Mouse (Mus musculus) G1E (cell line): ENCODE measurements around the gene Zfp810. TPM values are rescaled to one million over a fixed set of nuclear protein-coding genes. Genes with fewer than 3 reads are reported as not detected.

Experiments used
- ATAC-seq: 2 replicates; pipeline ENCODE4 v1.8.0; 2016; ENCODE audit warnings: mild to moderate bottlenecking; ENCODE audit not compliant: insufficient number of reproducible peaks, poor library complexity, low FRiP score, severe bottlenecking; ENCODE audit errors: extremely low read depth
- DNase-seq: peaks from one replicate; pipeline ENCODE4 v3.0.0; 2012; ENCODE audit warnings: low spot score
- H3K27me3 ChIP-seq: 2 replicates; pipeline ENCODE4 v1.6.1; 2012; ENCODE audit warnings: mild to moderate bottlenecking, low read length, inconsistent platforms; ENCODE audit not compliant: insufficient read depth
- H3K36me3 ChIP-seq: replicated peaks from 2 replicates; pipeline ENCODE3; 2012; ENCODE audit warnings: mild to moderate bottlenecking, inconsistent platforms
- H3K4me1 ChIP-seq: 2 replicates; pipeline ENCODE4 v1.6.1; 2012; ENCODE audit warnings: low read depth, low read length, inconsistent platforms, mixed read lengths; ENCODE audit not compliant: insufficient read depth
- H3K4me3 ChIP-seq: 2 replicates; pipeline ENCODE4 v1.5.1; 2012; ENCODE audit warnings: low read depth, mild to moderate bottlenecking, inconsistent platforms, low read length, moderate library complexity, mixed read lengths
- H3K9me3 ChIP-seq: replicated peaks from 2 replicates; pipeline ENCODE4 v1.6.1; 2012; ENCODE audit warnings: inconsistent platforms
- CTCF ChIP-seq: IDR thresholded peaks from 2 replicates; pipeline ENCODE4 v1.5.1; 2012; ENCODE audit warnings: low read depth, low read length, inconsistent platforms, mixed read lengths
- GATA1 ChIP-seq: IDR thresholded peaks from 2 replicates; pipeline ENCODE4 v1.6.1; 2012; ENCODE audit warnings: borderline replicate concordance, low read length, inconsistent platforms, mixed read lengths
- GATA2 ChIP-seq: IDR thresholded peaks from 2 replicates; pipeline ENCODE4 v1.6.1; 2012; ENCODE audit warnings: low read depth, low read length, inconsistent platforms, borderline replicate concordance
- POLR2AphosphoS5 ChIP-seq: IDR thresholded peaks from 2 replicates; pipeline ENCODE4 v1.6.1; 2012; ENCODE audit warnings: low read depth, low read length, inconsistent platforms; ENCODE audit not compliant: insufficient replicate concordance
- TAL1 ChIP-seq: conservative IDR thresholded peaks from 2 replicates; pipeline ENCODE4 v1.6.1; 2012; ENCODE audit warnings: low read depth, low read length, inconsistent platforms, mixed read lengths
- polyA plus RNA-seq: library from polyadenylated mRNA; stranded (reverse); fragments of >175 nt; gene quantifications from 2 replicates; pipeline ENCODE4 v1.2.3, GENCODE M21; 2012
- total RNA-seq, 2 experiments: library from RNA; stranded (forward) in 1 of 2; stranded (reverse) in 1 of 2; fragments of 200-1000 nt in 1 of 2; fragments of >200 nt in 1 of 2; fragmentation: Nextera tagmentation in 1 of 2; gene quantifications; 2 replicates each; pipeline ENCODE4 v1.2.3; 2014 to 2017

Zfp810 gene
- total and polyA plus RNA-seq, 3 experiments: 3.3 to 18.4 (median 13.2) TPM

DNA sequence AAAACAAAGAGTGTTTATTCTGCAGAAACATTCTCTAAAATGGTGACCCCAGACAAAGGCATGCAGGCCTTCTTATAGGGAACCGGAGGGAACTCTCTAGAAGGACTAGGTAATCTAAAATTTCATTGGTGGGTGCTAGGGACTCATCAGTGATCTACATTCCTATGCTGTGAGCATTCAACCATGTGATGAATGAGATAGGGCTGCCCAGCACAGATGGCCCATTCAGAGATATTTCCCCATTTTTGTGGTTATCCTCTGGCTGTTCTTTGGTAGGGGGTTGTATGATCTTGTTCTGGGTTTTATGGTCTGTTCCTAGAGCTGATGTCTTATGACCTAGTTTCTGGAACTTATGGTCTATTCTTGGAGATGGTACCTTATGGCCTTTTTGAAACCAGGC, 38.6 kb downstream of the Zfp810 start:
- TF ChIP-seq GATA1 (no peak), TAL1 (no peak; the same call in 1 of the 2 replicates)
- no peak for ATAC-seq
- peaks cover 11% of the 10 kb centered on the region for H3K9me3 ChIP-seq

DNA sequence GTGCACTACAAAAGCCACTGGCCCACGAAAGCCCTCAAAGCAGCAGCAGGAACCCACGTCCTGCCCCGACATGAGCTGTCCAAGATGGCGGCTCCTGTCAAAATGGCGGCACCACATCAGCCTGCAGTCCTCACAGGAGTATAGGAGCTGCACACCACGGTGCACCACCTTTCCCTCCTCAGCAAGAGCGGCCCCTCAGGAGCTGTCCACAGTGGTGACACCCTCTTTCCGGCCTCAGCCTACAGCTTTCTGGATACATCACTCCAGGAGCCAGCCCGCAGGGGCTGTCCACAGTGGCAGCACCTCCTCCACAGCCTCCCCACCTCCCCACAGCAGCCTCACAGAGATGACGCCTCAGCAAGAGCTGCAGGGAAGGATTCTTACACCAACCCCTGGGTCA, 44.8 kb downstream of the Zfp810 start:
- H3K27me3 ChIP-seq: peaks cover 7% of the 10 kb centered on the region
- H3K36me3 ChIP-seq: no peaks in the 10 kb centered on the region
- no peak overlapping the region for H3K4me3 ChIP-seq
- H3K9me3 ChIP-seq: peaks cover 7% of the 10 kb centered on the region
- TF ChIP-seq TAL1 (no peak), GATA2 (no peak), POLR2AphosphoS5 (no peak)
- no peak for DNase-seq
- ATAC-seq: no peak
- H3K4me1 ChIP-seq: peaks cover 16% of the 10 kb centered on the region

More for the DNA sequence above, 38.6 kb downstream of the Zfp810 start:
- H3K36me3 ChIP-seq: no peaks in the 10 kb centered on the region
- 0 out of 2 replicates have a peak, but pooled peaks cover 4% of the 10 kb centered on the region for H3K4me1 ChIP-seq
- peaks cover 3% of the 10 kb centered on the region; the same call in 1 of the 2 replicates for H3K27me3 ChIP-seq
- no peak for DNase-seq
- H3K4me3 ChIP-seq: no peak overlapping the region

DNA sequence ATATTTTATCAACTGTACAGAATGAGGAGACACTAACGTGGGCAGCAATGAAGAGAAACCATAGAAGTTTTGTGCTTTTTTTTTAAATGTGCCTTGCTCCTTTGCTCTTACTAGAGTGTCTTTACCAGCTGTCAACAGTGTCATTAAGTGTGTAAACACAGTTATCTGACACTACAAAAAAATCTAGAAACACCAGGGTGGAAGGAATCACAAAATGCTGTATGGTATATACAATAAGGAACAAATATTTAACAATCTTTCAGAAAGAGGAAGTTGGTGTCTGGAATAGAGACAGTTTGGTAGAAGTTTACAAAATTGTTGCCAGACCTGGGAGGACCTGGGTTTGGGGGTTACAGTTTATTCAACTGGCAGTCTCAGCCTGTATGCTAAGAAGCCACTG, 45.9 kb downstream of the Zfp810 start:
- H3K27me3 ChIP-seq: peaks cover 7% of the 10 kb centered on the region
- peaks cover 24% of the 10 kb centered on the region for H3K4me1 ChIP-seq
- TF ChIP-seq GATA2: no peak
- TF ChIP-seq CTCF: no peak
- TF ChIP-seq POLR2AphosphoS5: no peak
- no peak for TF ChIP-seq GATA1
- TF ChIP-seq TAL1: no peak
- ATAC-seq: no peak
- peak; percentile 19 for DNase-seq
- no peaks in the 10 kb centered on the region for H3K36me3 ChIP-seq
- peaks cover 4% of the 10 kb centered on the region; the same call in 1 of the 2 replicates for H3K9me3 ChIP-seq
- H3K4me3 ChIP-seq: no peak overlapping the region

DNA sequence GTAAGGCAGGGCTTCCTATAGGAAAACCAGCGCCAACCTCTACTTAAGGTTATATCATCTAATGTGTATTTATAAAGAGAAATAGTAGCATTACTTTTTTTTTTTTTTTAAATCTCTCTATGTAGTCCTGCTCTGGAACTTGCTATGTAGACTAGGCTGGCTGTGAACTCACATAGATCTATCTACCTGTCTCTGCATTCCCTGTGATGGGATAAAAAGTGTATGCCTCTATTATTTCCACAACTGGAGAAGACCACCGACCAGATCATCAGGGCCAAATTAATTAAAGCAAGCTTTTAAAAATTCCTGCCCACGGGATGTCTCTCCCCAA, 47.4 kb downstream of the Zfp810 start:
- H3K4me1 ChIP-seq: peaks cover 34% of the 10 kb centered on the region
- DNase-seq (no peak), ATAC-seq (no peak)
- peaks cover 7% of the 10 kb centered on the region for H3K27me3 ChIP-seq
- peaks cover 10% of the 10 kb centered on the region for H3K36me3 ChIP-seq
- TF ChIP-seq GATA1 (no peak), TAL1 (no peak), GATA2 (no peak), CTCF (no peak), POLR2AphosphoS5 (no peak)
- no peak overlapping the region; the same call in 1 of the 2 replicates for H3K4me3 ChIP-seq
- H3K9me3 ChIP-seq: peaks cover 5% of the 10 kb centered on the region

DNA sequence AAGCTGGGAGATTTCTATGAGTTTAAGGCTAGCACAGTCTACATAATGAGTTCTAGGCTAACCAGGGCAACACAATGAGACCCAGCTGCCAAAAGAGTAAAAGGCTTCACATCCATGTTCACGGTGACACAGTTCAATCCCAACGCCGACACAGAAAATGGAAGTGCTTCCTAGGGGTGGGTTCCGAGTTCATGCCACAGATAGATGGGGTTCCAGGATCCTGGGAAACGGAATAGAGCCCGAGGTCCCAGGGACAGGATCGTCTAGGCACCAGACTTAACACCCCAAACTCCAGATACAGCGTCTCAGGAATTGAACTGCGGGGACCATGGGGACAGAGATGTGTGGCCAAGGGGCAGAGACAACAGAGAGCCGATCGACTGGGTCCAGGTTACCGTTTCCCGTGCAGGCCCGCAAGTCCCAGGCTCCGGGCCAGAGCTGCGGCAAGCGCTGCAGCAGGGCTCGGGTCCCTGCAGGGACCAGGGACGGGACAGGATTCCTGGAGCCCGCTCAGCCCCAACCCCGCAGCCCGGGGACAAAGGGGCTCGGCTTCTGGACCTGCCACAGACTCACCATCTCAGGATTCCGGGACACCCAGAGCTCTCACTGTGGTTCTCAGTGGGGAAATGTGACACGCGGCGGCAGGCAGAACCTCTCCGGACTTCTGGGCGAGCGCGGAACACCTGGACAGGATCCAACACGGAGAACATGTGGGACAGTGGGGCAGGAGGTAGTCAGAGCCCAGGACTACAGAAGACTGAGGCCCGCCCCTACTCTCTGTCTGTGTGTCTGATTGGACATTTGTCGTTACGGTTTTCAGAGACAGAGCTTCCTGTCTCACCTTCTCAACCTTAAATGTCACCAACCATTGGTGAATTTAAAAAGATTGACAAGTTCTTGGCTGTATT, 48.0 kb downstream of the Zfp810 start, which contains the start of gene Zfp599:
TSS of gene Zfp599 (minus strand) at position 712 of the 908 bp plus-strand sequence.
- peak; percentile 75 for ATAC-seq

DNA sequence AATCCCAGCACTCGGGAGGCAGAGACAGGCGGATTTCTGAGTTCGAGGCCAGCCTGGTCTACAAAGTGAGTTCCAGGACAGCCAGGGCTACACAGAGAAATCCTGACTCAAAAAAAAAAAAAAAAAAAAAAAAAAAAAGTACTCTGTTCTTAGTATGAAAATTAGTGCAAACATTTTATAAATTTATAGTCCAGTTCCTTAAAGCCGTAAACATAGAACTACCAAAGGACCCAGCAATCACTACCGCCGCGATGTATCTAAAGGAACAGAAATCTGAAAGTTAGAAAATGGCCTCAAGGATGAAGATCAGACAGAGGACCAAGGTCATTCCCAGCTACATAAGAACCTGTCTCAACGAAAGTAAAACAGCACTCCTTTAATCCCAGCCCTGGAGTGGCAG, 48.7 kb downstream of the Zfp810 start:
- Histone ChIP-seq H3K4me1 (peaks cover 33% of the 10 kb centered on the region), H3K27me3 (peaks cover 7% of the 10 kb centered on the region), H3K36me3 (peaks cover 14% of the 10 kb centered on the region), H3K9me3 (peaks cover 7% of the 10 kb centered on the region), H3K4me3 (peak overlapping the region; percentile 73)
- ATAC-seq: no peak
- TF ChIP-seq POLR2AphosphoS5 (no peak), TAL1 (no peak), GATA2 (no peak), CTCF (no peak), GATA1 (no peak)
- DNase-seq: no peak

More for the DNA sequence above, 48.0 kb downstream of the Zfp810 start, which contains the start of gene Zfp599:
- TF ChIP-seq GATA1: no peak
- no peak for TF ChIP-seq GATA2
- TF ChIP-seq CTCF: no peak
- TF ChIP-seq TAL1: no peak
- Histone ChIP-seq H3K4me1 (peaks cover 34% of the 10 kb centered on the region), H3K9me3 (peaks cover 5% of the 10 kb centered on the region), H3K4me3 (peak within 1 kb of the TSS; percentile 73), H3K36me3 (peaks cover 10% of the 10 kb centered on the region), H3K27me3 (peaks cover 7% of the 10 kb centered on the region)
- peak; percentile 33 for DNase-seq

DNA sequence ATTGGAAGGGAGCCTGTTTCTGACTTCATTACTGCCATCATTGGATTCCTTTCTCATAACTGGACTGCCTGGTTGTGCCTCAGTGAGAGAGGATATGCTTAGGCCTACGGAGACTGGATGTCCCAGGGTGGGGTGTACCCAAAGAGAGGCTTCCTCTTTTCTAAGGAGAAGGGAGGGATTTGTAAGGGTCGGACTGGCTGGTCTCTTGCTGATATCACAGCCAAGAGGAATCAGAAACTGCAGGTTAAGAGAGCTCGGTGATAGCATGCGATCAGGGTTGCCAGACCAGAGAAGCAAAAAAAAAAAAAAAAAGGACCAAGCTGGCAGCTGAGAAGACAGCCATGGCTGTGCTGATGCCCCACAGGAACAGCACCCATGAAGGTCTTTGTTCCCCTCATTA, 50.9 kb downstream of the Zfp810 start:
- peaks cover 28% of the 10 kb centered on the region for H3K36me3 ChIP-seq
- peaks cover 7% of the 10 kb centered on the region for H3K27me3 ChIP-seq
- ATAC-seq (no peak), DNase-seq (no peak)
- no peak overlapping the region for H3K4me3 ChIP-seq
- peaks cover 11% of the 10 kb centered on the region for H3K9me3 ChIP-seq
- TF ChIP-seq GATA2 (no peak), GATA1 (no peak), POLR2AphosphoS5 (no peak), CTCF (no peak), TAL1 (no peak)
- H3K4me1 ChIP-seq: peaks cover 25% of the 10 kb centered on the region
